Mouse (Mus musculus): ENCODE data around the gene Jarid2. TPM values are rescaled to one million over a fixed set of nuclear protein-coding genes. Genes with fewer than 3 reads are reported as not detected.

Jarid2 gene
- total and polyA plus RNA-seq, 3 experiments = 7.3 to 24.5 (median 20.2) TPM

- Histone ChIP-seq H3K36me3 (ENCODE audit: control insufficient read depth, insufficient read depth, low read length) (peaks cover 31% of the 10 kb centered on the region), H3K27ac (no peak overlapping the region), H3K79me2 (replicated peaks; ENCODE audit: control insufficient read depth, insufficient read depth, low read length) (peaks cover 7% of the 10 kb centered on the region), H3K27me3 (ENCODE audit: control insufficient read depth, insufficient read depth, low read length) (no peaks in the 10 kb centered on the region), H3K4me3 (no peak overlapping the region), H3K9ac (ENCODE audit: low read depth, low read length) (no peak overlapping the region), H3K4me1 (ENCODE audit: control insufficient read depth, insufficient read depth, low read length) (peaks cover 7% of the 10 kb centered on the region)
- no peak for TF ChIP-seq EP300 (IDR thresholded peaks at IDR 0.05; ENCODE audit: insufficient read depth, low read depth, low read length)
- no peak for TF ChIP-seq CTCF (IDR thresholded peaks at IDR 0.05)
- TF ChIP-seq POLR2A (IDR thresholded peaks at IDR 0.05; ENCODE audit: insufficient read depth, low read depth, low read length) = no peak
- 80% methylated on average over 5 of the region's 5 CpGs for WGBS
- DNase-seq = no peak
- intact Hi-C loops (cut with DNase I) = no loop called here
These were observed 83.1 kb downstream of the Jarid2 start for GRCm38 (mm10) chr13:44812381-44812780.

DNA sequence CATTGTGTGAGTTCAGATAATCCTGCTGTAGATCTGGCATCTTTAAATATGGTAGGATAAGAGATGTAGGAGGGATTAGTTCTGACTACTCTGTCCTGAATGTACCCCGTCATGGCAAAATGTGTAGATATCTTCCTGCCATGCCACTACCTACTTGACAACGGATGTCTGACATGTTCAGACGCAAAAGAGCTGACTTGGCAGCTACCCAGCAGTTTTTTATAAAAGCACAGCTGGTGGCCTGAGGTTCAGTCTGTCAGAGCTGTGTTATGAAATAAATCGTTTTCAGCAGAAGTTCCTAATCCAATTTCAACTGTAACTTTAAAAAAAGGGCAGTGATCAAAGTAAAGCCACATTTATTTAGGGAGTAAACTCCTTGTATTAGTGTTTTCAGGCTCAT lies 90.1 kb downstream of the Jarid2 start:
- TF ChIP-seq EP300 (IDR thresholded peaks at IDR 0.05; ENCODE audit: insufficient read depth, low read depth, low read length) (0 out of 2 replicates have a peak, but pooled peaks have one; percentile 54), CTCF (IDR thresholded peaks at IDR 0.05) (no peak)
- DNase-seq = peak; percentile 45 to 65
- H3K36me3 ChIP-seq (ENCODE audit: control insufficient read depth, insufficient read depth, low read length) = peaks cover 45% of the 10 kb centered on the region
- intact Hi-C loops (cut with DNase I) = no loop called here
- no peaks in the 10 kb centered on the region for H3K27me3 ChIP-seq (ENCODE audit: control insufficient read depth, insufficient read depth, low read length)
- peaks cover 14% of the 10 kb centered on the region for H3K79me2 ChIP-seq (replicated peaks; ENCODE audit: control insufficient read depth, insufficient read depth, low read length)
- no peak overlapping the region for H3K9ac ChIP-seq (ENCODE audit: low read depth, low read length)
- no peak overlapping the region for H3K4me3 ChIP-seq
- WGBS = 2% methylated on average over 4 of the region's 4 CpGs
- peaks cover 15% of the 10 kb centered on the region for H3K4me1 ChIP-seq (ENCODE audit: control insufficient read depth, insufficient read depth, low read length)
- H3K27ac ChIP-seq = peak overlapping the region; percentile 48

GRCm38 (mm10) chr13:44822578-44822977 lies 93.3 kb downstream of the Jarid2 start:
- peaks cover 13% of the 10 kb centered on the region for H3K4me1 ChIP-seq (ENCODE audit: control insufficient read depth, insufficient read depth, low read length)
- H3K27me3 ChIP-seq (ENCODE audit: control insufficient read depth, insufficient read depth, low read length) = no peaks in the 10 kb centered on the region
- DNase-seq = no peak
- no peak overlapping the region for H3K27ac ChIP-seq
- H3K4me3 ChIP-seq = no peak overlapping the region
- H3K79me2 ChIP-seq (replicated peaks; ENCODE audit: control insufficient read depth, insufficient read depth, low read length) = peaks cover 15% of the 10 kb centered on the region
- intact Hi-C loops (cut with DNase I) = no loop called here
- TF ChIP-seq CTCF (IDR thresholded peaks at IDR 0.05) (no peak), EP300 (IDR thresholded peaks at IDR 0.05; ENCODE audit: insufficient read depth, low read depth, low read length) (no peak), POLR2A (IDR thresholded peaks at IDR 0.05; ENCODE audit: insufficient read depth, low read depth, low read length) (no peak)
- H3K9ac ChIP-seq (ENCODE audit: low read depth, low read length) = no peak overlapping the region
- peaks cover 47% of the 10 kb centered on the region for H3K36me3 ChIP-seq (ENCODE audit: control insufficient read depth, insufficient read depth, low read length)

DNA sequence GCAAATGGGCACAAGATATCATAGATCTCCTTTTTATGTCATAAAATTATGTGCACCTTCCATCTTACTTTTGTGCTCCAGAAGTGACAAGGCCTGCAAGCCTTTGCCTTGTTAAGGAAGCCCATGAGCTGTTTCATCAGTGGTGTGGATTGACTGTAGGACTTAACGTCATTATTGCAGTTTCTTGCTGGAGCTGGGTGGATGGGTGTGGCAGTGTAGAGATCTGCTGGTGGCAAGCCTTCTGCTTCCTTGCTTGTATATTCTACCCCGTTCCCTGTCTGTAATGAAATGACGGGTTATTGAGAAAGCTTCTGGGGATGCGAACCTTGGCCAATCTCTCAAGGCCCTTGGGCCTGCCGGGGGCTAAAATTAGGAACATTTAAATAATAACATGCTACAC lies 99.6 kb downstream of the Jarid2 start:
- no peaks in the 10 kb centered on the region for H3K27me3 ChIP-seq (ENCODE audit: control insufficient read depth, insufficient read depth, low read length)
- no peak overlapping the region for H3K9ac ChIP-seq (ENCODE audit: low read depth, low read length)
- H3K4me1 ChIP-seq (ENCODE audit: control insufficient read depth, insufficient read depth, low read length) = peaks cover 5% of the 10 kb centered on the region
- TF ChIP-seq CTCF (IDR thresholded peaks at IDR 0.05) (no peak), POLR2A (IDR thresholded peaks at IDR 0.05; ENCODE audit: insufficient read depth, low read depth, low read length) (no peak), EP300 (IDR thresholded peaks at IDR 0.05; ENCODE audit: insufficient read depth, low read depth, low read length) (no peak)
- WGBS = 65% methylated on average over 5 of the region's 5 CpGs
- no peak for DNase-seq
- no peak overlapping the region for H3K4me3 ChIP-seq
- H3K79me2 ChIP-seq (replicated peaks; ENCODE audit: control insufficient read depth, insufficient read depth, low read length) = peaks cover 11% of the 10 kb centered on the region
- intact Hi-C loops (cut with DNase I) = no loop called here
- H3K27ac ChIP-seq = no peak overlapping the region
- H3K36me3 ChIP-seq (ENCODE audit: control insufficient read depth, insufficient read depth, low read length) = peaks cover 17% of the 10 kb centered on the region

- Histone ChIP-seq H3K4me1 (ENCODE audit: control insufficient read depth, insufficient read depth, low read length) (peaks cover 5% of the 10 kb centered on the region), H3K36me3 (ENCODE audit: control insufficient read depth, insufficient read depth, low read length) (peaks cover 5% of the 10 kb centered on the region; the same call in 1 of the 2 replicates), H3K4me3 (no peak overlapping the region), H3K27me3 (ENCODE audit: control insufficient read depth, insufficient read depth, low read length) (no peaks in the 10 kb centered on the region), H3K79me2 (replicated peaks; ENCODE audit: control insufficient read depth, insufficient read depth, low read length) (peaks cover 6% of the 10 kb centered on the region), H3K9ac (ENCODE audit: low read depth, low read length) (no peak overlapping the region), H3K27ac (no peak overlapping the region)
- WGBS = 66% methylated on average over 2 of the region's 2 CpGs
- intact Hi-C loops (cut with DNase I) = loop anchor here (2.0 to 5.0 kb wide), 3 partner anchors 73 to 970 kb away; no protein-coding TSS in a partner anchor
- no peak for TF ChIP-seq POLR2A (IDR thresholded peaks at IDR 0.05; ENCODE audit: insufficient read depth, low read depth, low read length)
- no peak for TF ChIP-seq CTCF (IDR thresholded peaks at IDR 0.05)
- no peak for TF ChIP-seq EP300 (IDR thresholded peaks at IDR 0.05; ENCODE audit: insufficient read depth, low read depth, low read length)
- DNase-seq = no peak
These were observed 102.8 kb downstream of the Jarid2 start for GRCm38 (mm10) chr13:44832104-44832503.

DNA sequence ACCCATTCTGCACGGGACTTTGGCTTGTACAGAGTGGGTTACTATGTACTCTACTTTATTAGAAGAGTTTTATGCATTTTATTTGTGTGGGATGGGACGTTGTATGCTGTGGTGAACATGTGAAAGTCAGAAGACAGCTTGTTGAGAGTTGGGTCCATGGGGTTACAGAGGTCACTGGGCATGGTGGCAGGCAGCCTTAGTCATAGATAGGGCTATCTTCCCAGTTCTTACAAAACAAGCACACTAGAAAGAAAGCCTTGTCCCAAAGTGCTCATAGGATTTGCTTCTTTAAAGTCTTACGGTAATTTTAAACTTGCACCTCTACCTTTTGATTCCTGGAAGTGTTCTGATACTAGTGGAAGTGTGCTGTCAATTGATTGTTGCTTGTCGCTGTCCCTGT lies 103.6 kb downstream of the Jarid2 start:
- no peak overlapping the region for H3K4me3 ChIP-seq
- no peak for TF ChIP-seq EP300 (IDR thresholded peaks at IDR 0.05; ENCODE audit: insufficient read depth, low read depth, low read length)
- no peak for TF ChIP-seq POLR2A (IDR thresholded peaks at IDR 0.05; ENCODE audit: insufficient read depth, low read depth, low read length)
- TF ChIP-seq CTCF (IDR thresholded peaks at IDR 0.05) = no peak
- peaks cover 5% of the 10 kb centered on the region; the same call in 1 of the 2 replicates for H3K36me3 ChIP-seq (ENCODE audit: control insufficient read depth, insufficient read depth, low read length)
- H3K4me1 ChIP-seq (ENCODE audit: control insufficient read depth, insufficient read depth, low read length) = peaks cover 5% of the 10 kb centered on the region
- H3K9ac ChIP-seq (ENCODE audit: low read depth, low read length) = no peak overlapping the region
- intact Hi-C loops (cut with DNase I) = loop anchor here (1.0 to 5.0 kb wide), 4 partner anchors 74 to 1038 kb away; no protein-coding TSS in a partner anchor
- peaks cover 6% of the 10 kb centered on the region for H3K79me2 ChIP-seq (replicated peaks; ENCODE audit: control insufficient read depth, insufficient read depth, low read length)
- H3K27me3 ChIP-seq (ENCODE audit: control insufficient read depth, insufficient read depth, low read length) = no peaks in the 10 kb centered on the region
- no peak overlapping the region for H3K27ac ChIP-seq
- 61% methylated on average over 4 of the region's 4 CpGs for WGBS
- DNase-seq = no peak

Measured in heart, adult 2 months (tissue).